Mouse (Mus musculus) liver, embryonic 18 days (tissue): Measurements from ENCODE around the gene Dop1b. TPM values are rescaled to one million over a fixed set of nuclear protein-coding genes. Genes with fewer than 3 reads are reported as not detected.

Experiments used
- polyA plus RNA-seq: library from polyadenylated mRNA; depleted of rRNA; stranded (reverse); fragments of >200 nt; gene quantifications from 2 replicates; pipeline ENCODE4 v1.2.3, GENCODE M21; 2012; rRNA removed

Gene Dop1b
- polyA plus RNA-seq = 12.9 and 15.1 TPM in 2 replicates

DNA sequence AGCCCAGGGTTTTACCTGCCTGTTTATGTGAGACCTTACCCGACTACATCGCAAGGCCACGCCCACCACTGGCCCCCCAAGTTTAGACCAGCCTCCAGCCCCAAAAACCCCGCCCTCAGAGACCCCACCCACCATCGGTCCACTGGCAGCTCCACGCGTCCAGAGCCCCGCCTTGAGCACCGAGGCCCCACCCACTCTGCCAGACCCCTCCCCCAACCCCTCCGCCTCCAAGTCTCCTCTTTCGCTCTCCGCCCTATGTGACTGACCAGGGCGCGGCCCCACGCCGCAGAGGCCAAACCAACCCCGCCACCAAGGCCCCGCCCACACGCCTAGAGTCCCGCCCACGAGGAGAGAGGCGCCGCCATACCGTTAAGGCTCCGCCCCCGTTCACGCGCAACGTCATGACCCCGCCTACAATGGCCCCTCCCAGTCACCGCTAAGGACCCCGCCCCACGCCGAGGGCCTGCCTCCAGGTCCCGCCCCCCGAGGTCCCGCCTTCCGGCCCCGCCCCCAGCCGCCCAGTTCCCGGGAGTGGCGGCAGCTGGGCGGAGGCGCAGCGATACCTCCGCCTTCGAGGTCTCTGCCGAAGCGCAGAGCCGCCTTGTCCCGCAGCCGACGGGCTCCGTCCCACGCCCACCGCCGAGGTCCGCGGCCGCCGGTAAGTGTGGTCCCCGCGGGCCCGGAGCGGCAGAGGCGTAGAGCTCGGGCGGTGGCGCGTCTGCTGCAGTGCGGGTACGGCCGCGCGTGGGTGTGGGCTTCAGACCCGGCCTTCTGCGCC lies at the start of gene Dop1b:
Dop1b (plus strand) TSS at position 494 of the 778 bp plus-strand sequence.

DNA sequence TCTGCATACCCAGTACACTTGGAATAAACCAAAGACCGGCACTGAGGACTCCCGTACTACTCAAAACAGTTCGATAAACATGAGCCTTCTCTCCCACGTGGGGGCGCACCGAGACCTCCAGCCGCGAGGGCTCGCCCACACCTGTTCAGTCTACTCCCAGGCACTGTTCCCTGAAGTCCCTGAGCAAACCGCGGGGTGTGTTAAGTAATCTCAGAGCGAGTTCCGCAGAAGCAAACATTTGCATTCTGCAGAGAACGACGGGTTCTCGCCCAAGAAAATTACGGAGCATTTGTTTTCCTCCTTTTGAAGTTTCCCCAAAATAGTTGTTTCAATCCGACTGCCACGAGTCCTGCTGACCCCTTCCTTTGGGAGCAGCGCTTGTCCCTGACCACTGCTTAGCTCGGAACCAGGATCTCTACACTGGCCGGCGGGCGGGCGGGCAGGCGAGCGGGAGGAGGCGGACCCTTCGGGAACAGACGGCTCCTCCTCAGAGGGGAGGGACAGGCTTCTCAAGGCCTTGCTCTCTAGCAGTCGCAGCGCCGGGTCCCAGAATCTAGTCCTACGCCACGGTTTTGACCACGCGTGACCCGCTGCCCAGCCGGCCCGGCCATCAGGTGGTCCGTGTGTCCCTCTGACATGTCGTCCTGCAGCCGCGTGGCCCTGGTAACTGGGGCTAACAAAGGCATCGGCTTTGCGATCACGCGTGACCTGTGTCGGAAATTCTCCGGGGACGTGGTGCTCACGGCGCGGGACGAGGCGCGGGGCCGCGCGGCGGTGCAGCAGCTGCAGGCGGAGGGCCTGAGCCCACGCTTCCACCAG lies 28.8 kb upstream of the Dop1b start, which contains the start of gene Cbr3:
Cbr3 (plus strand) TSS at position 527 of the 819 bp plus-strand sequence.

DNA sequence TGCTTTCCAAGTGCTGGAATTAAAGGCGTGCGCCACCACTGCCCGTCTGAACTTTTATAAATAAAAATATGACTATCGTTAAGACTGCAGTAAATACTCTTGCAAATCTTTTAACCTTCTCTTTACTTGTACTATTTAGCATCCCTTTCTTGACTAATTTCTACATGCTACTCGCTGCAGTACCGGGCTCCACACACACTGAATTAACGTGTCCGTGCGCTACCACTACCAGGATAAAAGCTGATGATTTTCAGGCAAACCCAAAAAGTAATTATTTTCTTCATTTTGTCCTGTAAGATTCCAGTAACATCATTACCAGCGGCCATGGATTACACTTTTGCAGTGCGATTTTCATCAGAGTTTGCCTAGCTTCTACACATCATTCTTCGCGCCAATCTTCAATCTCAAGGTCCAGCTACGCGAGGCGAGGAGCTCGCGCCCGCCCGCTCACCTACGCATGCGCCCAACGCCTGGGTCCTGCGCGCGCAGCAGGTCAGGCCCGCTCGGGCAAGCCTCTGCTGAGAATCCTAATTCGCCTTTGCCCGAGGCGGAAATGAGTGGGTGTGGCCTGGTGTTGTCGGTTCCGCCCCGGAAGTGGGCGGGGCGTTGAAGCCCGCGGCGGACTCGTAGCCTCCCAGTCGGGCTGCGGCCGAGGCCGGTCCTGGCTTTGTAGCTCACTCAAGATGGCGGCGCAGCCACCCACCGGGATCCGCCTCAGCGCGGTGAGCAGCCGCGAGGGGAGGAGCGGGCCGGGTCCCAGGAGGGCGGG lies 120.1 kb downstream of the Dop1b start, which contains the start of gene Morc3:
Morc3 (plus strand) TSS at position 495 of the 769 bp plus-strand sequence.

Other genes with a start within 250 kb of the Dop1b start
- 5.0 and 5.1 TPM in 2 replicates for gene Setd4, start 107.8 kb upstream of the Dop1b start, polyA plus RNA-seq
- gene Cbr1, start 106.1 kb upstream of the Dop1b start, polyA plus RNA-seq = 78.9 and 125 TPM in 2 replicates
- gene Gm5678, start 83.8 kb upstream of the Dop1b start, polyA plus RNA-seq = 0.05 TPM in 1 of 2 replicates, not detected in the other
- gene Cbr3, start 28.7 kb upstream of the Dop1b start, polyA plus RNA-seq = 0.88 and 1.4 TPM in 2 replicates
- 12.7 TPM in 2 replicates for gene Morc3, start 120.2 kb downstream of the Dop1b start, polyA plus RNA-seq
- gene Chaf1b, start 172.0 kb downstream of the Dop1b start, polyA plus RNA-seq = 9.7 and 12.1 TPM in 2 replicates